Mouse (Mus musculus) skeletal muscle tissue, adult 2 months (tissue): ENCODE measurements around the gene Hddc3.

ENCODE experiments used
- DNase-seq: peaks from one replicate; pipeline ENCODE4 v3.0.0-alpha.2; 2012; ENCODE audit warnings: low read depth, low spot score

The Hddc3 gene

GRCm38 (mm10) chr7:80398654-80399444 lies 55.9 kb downstream of the Hddc3 start:
- DNase-seq = no peak

- no peak for DNase-seq
Observed at GRCm38 (mm10) chr7:80400099-80400498, 57.2 kb downstream of the Hddc3 start.
